Mouse (Mus musculus): ENCODE data around the gene 2900026A02Rik. TPM values are rescaled to one million over a fixed set of nuclear protein-coding genes. Genes with fewer than 3 reads are reported as not detected.

Gene 2900026A02Rik
- 1.9 and 2.0 TPM in 2 replicates for polyA plus RNA-seq (2016; fragmentation: Nextera tagmentation; extraction: Ambion mirVana)

DNA sequence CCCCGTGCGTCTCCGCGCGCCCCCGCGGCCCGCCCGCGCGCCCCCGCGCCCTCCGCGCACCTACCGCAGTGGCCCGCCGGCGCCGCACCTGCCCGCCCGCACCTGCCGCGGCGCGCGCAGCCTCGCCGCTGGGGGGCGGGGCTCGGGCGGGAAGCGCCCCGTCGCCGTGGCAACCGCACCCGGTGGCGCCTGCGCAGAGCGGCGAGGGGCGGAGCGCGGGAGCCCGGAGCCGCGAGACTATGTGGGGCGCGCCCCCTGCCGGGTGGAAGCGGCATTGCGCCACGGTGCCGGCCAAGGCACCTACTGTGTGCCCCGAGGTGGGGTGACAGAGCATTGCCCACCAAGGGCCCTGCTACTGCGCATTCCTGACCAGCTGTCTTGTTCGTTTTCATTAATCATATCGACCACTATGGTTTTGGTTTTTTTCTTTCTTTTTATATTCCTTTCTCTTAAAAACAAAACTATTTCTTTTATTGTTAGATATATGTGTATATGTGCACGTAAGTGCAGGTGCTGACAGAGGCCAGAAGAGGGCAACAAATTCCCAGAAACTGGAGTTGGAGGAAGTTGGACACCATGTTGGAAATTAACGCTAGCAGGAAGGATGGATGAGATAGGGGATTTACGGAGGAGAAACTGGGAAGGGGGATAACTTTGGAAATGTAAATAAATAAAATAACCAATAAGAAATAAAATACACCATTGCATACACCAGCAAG, at the start of gene 2900026A02Rik:
Gene 2900026A02Rik (minus strand): TSS at position 90 of the 719 bp plus-strand sequence.
- Histone ChIP-seq H3K27ac (peak within 1 kb of the TSS; percentile 75), H3K4me3 (peak within 1 kb of the TSS; percentile 61), H3K9ac (peak within 1 kb of the TSS; percentile 64), H3K9me3 (replicated peaks) (no peaks in the 10 kb centered on the region), H3K27me3 (replicated peaks) (peaks cover 47% of the 10 kb centered on the region), H3K36me3 (no peaks in the 10 kb centered on the region), H3K4me2 (peak within 1 kb of the TSS; percentile 87), H3K4me1 (peaks cover 33% of the 10 kb centered on the region)
- 11% methylated on average over 39 of the region's 62 CpGs for WGBS (ENCODE audit: insufficient replicate concordance)
- ATAC-seq, result peak; percentile 13; the same call in 1 of the 2 replicates

GRCm38 (mm10) chr5:113270043-113270442, 49.0 kb upstream of the 2900026A02Rik start:
- H3K4me2 ChIP-seq, result no peak overlapping the region
- H3K27me3 ChIP-seq (replicated peaks), result no peaks in the 10 kb centered on the region
- H3K9me3 ChIP-seq (replicated peaks), result 0 out of 2 replicates have a peak, but pooled peaks cover 3% of the 10 kb centered on the region
- no peak overlapping the region for H3K4me3 ChIP-seq
- H3K9ac ChIP-seq, result no peak overlapping the region
- 55% methylated on average over 3 of the region's 3 CpGs for WGBS (ENCODE audit: insufficient replicate concordance)
- ATAC-seq, result no peak
- H3K36me3 ChIP-seq, result peaks cover 4% of the 10 kb centered on the region; the same call in 1 of the 2 replicates
- no peaks in the 10 kb centered on the region for H3K4me1 ChIP-seq
- H3K27ac ChIP-seq, result no peak overlapping the region

DNA sequence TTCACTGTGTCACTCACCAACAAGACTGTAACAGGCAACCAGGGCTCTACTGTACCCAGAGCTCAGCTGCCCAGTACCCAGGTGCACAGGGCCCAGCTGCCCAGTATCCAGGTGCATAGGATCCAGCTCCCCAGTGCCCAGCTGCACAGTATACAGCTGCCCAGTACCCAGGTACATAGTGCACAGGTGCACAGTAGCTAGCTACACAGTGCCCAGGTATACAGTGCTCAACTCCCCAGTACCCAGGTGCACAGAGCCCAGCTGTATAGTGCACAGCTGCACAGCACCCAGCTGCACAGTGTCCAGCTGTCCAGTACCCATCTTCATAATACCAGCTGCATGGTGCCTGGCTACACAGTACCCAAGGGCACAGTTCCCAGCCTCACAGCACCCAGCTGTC, 47.2 kb upstream of the 2900026A02Rik start:
- H3K9ac ChIP-seq, result no peak overlapping the region
- no peak overlapping the region for H3K4me2 ChIP-seq
- 0 out of 2 replicates have a peak, but pooled peaks have one; percentile 15 for ATAC-seq
- H3K36me3 ChIP-seq, result peaks cover 4% of the 10 kb centered on the region; the same call in 1 of the 2 replicates
- 0 out of 2 replicates have a peak, but pooled peaks cover 3% of the 10 kb centered on the region for H3K9me3 ChIP-seq (replicated peaks)
- H3K4me1 ChIP-seq, result no peaks in the 10 kb centered on the region
- H3K4me3 ChIP-seq, result no peak overlapping the region
- no peaks in the 10 kb centered on the region for H3K27me3 ChIP-seq (replicated peaks)
- no peak overlapping the region for H3K27ac ChIP-seq

DNA sequence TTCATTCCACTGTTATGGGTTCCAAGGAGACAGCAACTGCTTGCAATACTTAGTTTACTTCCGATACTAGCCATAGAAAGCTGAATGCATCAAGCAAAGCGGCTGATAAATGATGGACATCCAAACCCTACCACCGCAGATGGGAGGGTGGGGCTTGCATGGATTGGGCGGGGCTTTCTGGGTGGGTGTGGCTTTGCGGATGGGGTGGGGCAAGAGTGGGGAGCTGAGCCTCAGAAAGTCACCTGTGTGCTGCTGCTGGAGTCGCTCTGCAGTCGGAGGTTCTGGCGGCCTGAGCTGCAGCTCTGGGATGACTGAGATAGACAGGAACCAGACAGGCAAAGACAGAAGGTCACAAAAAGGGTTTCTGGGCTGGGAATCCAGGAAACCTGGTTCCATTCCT, 44.6 kb upstream of the 2900026A02Rik start:
- ATAC-seq, result no peak
- Histone ChIP-seq H3K27ac (no peak overlapping the region), H3K4me2 (no peak overlapping the region), H3K9me3 (replicated peaks) (0 out of 2 replicates have a peak, but pooled peaks cover 3% of the 10 kb centered on the region), H3K36me3 (peaks cover 4% of the 10 kb centered on the region; the same call in 1 of the 2 replicates), H3K27me3 (replicated peaks) (no peaks in the 10 kb centered on the region), H3K4me3 (no peak overlapping the region), H3K9ac (no peak overlapping the region), H3K4me1 (no peaks in the 10 kb centered on the region)
- WGBS (ENCODE audit: insufficient replicate concordance), result 65% methylated on average over 8 of the region's 8 CpGs

GRCm38 (mm10) chr5:113250806-113251205, 29.8 kb upstream of the 2900026A02Rik start:
- no peak overlapping the region for H3K4me3 ChIP-seq
- H3K9ac ChIP-seq, result no peak overlapping the region
- H3K4me1 ChIP-seq, result no peaks in the 10 kb centered on the region
- no peak for ATAC-seq
- H3K36me3 ChIP-seq, result no peaks in the 10 kb centered on the region
- no peak overlapping the region for H3K4me2 ChIP-seq
- no peaks in the 10 kb centered on the region for H3K9me3 ChIP-seq (replicated peaks)
- 77% methylated on average over 11 of the region's 11 CpGs for WGBS (ENCODE audit: insufficient replicate concordance)
- H3K27me3 ChIP-seq (replicated peaks), result no peaks in the 10 kb centered on the region
- no peak overlapping the region for H3K27ac ChIP-seq

- Histone ChIP-seq H3K4me3 (no peak overlapping the region), H3K27ac (no peak overlapping the region), H3K27me3 (replicated peaks) (no peaks in the 10 kb centered on the region), H3K4me1 (no peaks in the 10 kb centered on the region), H3K36me3 (no peaks in the 10 kb centered on the region), H3K9ac (no peak overlapping the region), H3K4me2 (no peak overlapping the region), H3K9me3 (replicated peaks) (no peaks in the 10 kb centered on the region)
- no peak for ATAC-seq
- WGBS (ENCODE audit: insufficient replicate concordance), result 69% methylated on average over 8 of the region's 8 CpGs
These were observed 28.4 kb upstream of the 2900026A02Rik start for GRCm38 (mm10) chr5:113249263-113249930.

GRCm38 (mm10) chr5:113230196-113230595, 9.2 kb upstream of the 2900026A02Rik start:
- no peaks in the 10 kb centered on the region for H3K36me3 ChIP-seq
- no peak overlapping the region for H3K27ac ChIP-seq
- H3K4me2 ChIP-seq, result no peak overlapping the region
- ATAC-seq, result no peak
- no peaks in the 10 kb centered on the region for H3K9me3 ChIP-seq (replicated peaks)
- peaks cover 10% of the 10 kb centered on the region; the same call in 1 of the 2 replicates for H3K4me1 ChIP-seq
- WGBS (ENCODE audit: insufficient replicate concordance), result 55% methylated on average over 5 of the region's 5 CpGs
- H3K27me3 ChIP-seq (replicated peaks), result peaks cover 13% of the 10 kb centered on the region
- H3K4me3 ChIP-seq, result no peak overlapping the region
- no peak overlapping the region for H3K9ac ChIP-seq

DNA sequence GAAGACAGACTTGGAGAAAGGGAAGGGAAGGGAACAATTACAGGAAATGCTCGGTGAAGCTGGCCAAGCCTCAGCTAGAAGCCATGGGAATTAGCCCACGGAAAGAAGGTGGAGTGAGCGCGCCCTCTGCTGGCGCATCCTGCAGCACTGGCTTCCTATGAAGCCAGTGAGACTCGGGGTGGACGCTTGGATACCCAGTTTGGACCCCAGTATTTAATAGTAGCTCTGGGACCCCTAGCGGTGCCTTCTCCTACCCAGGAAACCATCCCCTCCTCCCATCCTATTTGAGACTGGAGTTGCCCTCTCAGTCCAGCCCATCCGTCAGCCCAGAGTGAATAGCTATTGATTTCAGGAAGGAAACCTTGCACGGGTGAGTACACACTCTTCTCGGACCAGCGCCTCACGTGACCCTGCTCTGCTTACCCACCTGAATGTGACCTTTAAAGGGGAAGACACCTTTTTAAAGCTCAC, 5.6 kb upstream of the 2900026A02Rik start, which contains the start of gene Tmem211:
Gene Tmem211 (plus strand): TSS at position 278 of the 471 bp plus-strand sequence.
- Histone ChIP-seq H3K4me2 (peak within 1 kb of the TSS; percentile 43), H3K4me1 (peaks cover 10% of the 10 kb centered on the region; the same call in 1 of the 2 replicates), H3K9ac (no peak within 1 kb of the TSS), H3K27me3 (replicated peaks) (peaks cover 27% of the 10 kb centered on the region), H3K4me3 (no peak within 1 kb of the TSS; the same call in 1 of the 2 replicates), H3K9me3 (replicated peaks) (no peaks in the 10 kb centered on the region), H3K27ac (0 out of 2 replicates have a peak within 1 kb of the TSS, but pooled peaks have one; percentile 20), H3K36me3 (no peaks in the 10 kb centered on the region)
- 2% methylated on average over 13 of the region's 13 CpGs for WGBS (ENCODE audit: insufficient replicate concordance)
- ATAC-seq, result peak; percentile 65

DNA sequence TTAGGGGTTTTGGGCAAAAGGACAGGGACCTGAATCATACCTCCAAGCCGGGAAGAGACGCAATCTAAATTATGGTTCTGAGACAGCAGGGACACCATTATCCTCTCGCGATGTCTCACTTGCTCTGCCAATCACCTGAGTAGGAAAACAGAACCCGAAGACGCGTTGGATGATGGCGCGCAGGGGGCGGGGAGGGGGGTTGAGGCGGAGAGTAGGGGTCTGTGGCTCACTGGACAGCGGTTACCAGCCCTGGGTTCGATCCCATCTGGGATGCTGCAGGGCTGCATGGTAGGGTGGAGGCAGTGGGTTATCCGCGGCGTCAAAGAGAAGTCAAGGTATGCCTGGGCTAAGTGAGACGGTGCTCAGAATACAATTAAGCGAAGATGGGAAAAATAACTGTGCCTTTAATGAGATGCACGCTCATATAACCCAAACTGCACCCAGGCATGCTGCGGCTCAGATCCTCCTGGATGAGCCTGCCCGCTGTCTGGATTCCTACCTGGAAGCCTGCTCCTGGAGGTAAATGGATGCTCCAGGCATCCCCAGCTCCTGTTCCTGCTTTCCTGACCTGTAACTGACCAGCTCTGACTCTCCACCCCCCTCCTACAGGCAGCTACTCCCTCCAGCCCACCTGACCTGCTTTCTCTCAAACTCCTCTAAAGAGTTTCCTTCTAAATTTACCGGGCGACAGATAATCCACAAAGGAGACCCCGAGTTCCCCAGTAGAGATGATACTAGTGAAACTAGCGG, 4.8 kb upstream of the 2900026A02Rik start:
- WGBS (ENCODE audit: insufficient replicate concordance), result 17% methylated on average over 25 of the region's 25 CpGs
- Histone ChIP-seq H3K9me3 (replicated peaks) (no peaks in the 10 kb centered on the region), H3K4me1 (peaks cover 10% of the 10 kb centered on the region), H3K27ac (0 out of 2 replicates have a peak overlapping the region, but pooled peaks have one; percentile 20), H3K9ac (no peak overlapping the region), H3K4me3 (no peak overlapping the region), H3K36me3 (no peaks in the 10 kb centered on the region), H3K4me2 (peak overlapping the region; percentile 43), H3K27me3 (replicated peaks) (peaks cover 33% of the 10 kb centered on the region)
- no peak for ATAC-seq

- Histone ChIP-seq H3K4me1 (peaks cover 16% of the 10 kb centered on the region), H3K9me3 (replicated peaks) (no peaks in the 10 kb centered on the region), H3K27ac (no peak overlapping the region), H3K4me3 (no peak overlapping the region), H3K9ac (no peak overlapping the region), H3K4me2 (no peak overlapping the region; the same call in 1 of the 2 replicates), H3K27me3 (replicated peaks) (peaks cover 39% of the 10 kb centered on the region), H3K36me3 (no peaks in the 10 kb centered on the region)
- no peak for ATAC-seq
- 10% methylated on average over 10 of the region's 10 CpGs for WGBS (ENCODE audit: insufficient replicate concordance)
These were observed 4.2 kb upstream of the 2900026A02Rik start for GRCm38 (mm10) chr5:113225271-113225670.

DNA sequence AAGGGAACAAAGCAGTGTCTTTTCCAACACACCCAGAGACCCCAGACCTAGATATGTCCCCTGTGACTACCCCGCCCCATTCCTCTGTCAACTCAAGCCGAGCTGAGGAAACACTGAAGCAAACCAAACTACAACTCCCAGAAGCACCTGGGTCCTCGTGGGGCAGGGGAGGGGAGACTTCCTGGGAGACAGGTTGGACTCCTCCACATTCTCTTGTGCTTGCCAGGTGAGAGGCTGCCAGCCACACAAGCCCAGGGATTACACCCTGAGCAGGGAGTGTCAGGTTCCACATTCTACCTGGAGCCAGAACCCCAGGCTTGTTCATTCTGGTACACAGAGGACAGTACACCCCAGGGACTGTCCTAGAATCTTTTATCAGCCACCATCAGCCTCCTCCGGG, 2.9 kb upstream of the 2900026A02Rik start:
- H3K9me3 ChIP-seq (replicated peaks), result no peaks in the 10 kb centered on the region
- peaks cover 49% of the 10 kb centered on the region for H3K27me3 ChIP-seq (replicated peaks)
- H3K9ac ChIP-seq, result no peak overlapping the region
- no peaks in the 10 kb centered on the region for H3K36me3 ChIP-seq
- H3K4me2 ChIP-seq, result no peak overlapping the region
- 43% methylated on average over 4 of the region's 4 CpGs for WGBS (ENCODE audit: insufficient replicate concordance)
- H3K4me1 ChIP-seq, result peaks cover 24% of the 10 kb centered on the region
- ATAC-seq, result no peak
- no peak overlapping the region for H3K27ac ChIP-seq
- H3K4me3 ChIP-seq, result no peak overlapping the region
